Mouse (Mus musculus) megakaryocyte progenitor cell, adult 5-6 weeks (primary cell): Measurements from ENCODE around the gene Gabrg2. TPM values are rescaled to one million over a fixed set of nuclear protein-coding genes. Genes with fewer than 3 reads are reported as not detected.

ENCODE experiments used
- ATAC-seq: replicated peaks from 2 replicates; pipeline ENCODE4 v1.8.0; 2016; ENCODE audit warnings: mild to moderate bottlenecking, moderate TSS enrichment, inconsistent platforms; ENCODE audit not compliant: poor library complexity
- total RNA-seq, 2 experiments: library from RNA; stranded (forward) in 1 of 2; stranded (reverse) in 1 of 2; fragments of 157-497, 149-512 nt in 1 of 2; fragments of 200-1000 nt in 1 of 2; gene quantifications; 2 replicates each; pipeline versions ENCODE4 v1.2.3 to v1.2.4; 2015 to 2017

Gabrg2 gene
- total RNA-seq (2015) (not detected in 2 replicates), total RNA-seq (2017) (not detected in 2 replicates)

DNA sequence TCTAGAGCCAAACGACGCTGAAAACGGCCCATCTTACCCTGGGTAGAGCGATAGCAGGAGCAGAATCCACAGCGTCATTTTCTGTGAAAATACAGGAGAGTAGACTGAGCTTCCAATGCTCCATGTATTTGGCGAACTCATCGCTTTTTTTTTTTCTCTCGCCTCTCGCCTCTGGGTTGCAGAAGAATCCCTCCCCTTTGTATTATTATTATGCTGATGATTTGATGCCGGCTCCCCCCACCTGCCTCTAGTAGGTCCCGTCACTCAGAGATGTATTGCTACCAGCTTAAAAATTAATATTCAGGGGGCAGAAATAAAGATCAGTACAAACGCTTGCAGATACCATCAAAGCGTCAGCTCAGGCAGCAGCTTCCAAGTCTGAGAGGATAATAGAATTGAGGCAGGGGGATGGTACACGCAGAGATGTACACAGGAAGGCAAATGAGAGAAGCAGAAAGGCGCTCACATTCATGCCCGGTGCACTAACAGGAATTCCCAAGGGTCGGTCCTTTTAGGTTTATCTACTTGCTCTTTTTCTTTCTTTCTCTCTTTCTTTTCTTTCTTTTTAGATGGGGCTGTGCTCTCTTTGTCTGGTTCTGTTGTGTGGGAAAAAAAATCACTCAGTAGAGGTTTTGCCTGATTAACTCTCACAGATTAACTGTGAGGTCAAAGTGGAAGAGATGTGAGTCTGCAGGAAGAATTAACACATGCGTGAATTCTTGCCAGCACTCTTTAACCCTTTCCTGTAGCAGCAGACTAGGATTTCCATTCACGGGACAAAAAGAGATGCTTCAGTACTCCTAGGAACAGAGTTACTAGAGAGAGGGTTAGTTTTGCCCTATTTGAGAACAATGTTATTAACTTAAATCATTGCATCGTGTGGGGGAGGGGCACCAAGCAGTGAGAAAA, at the start of gene Gabrg2:
Gabrg2 (minus strand) TSS at position 668 of the 909 bp plus-strand sequence.
- no peak for ATAC-seq

DNA sequence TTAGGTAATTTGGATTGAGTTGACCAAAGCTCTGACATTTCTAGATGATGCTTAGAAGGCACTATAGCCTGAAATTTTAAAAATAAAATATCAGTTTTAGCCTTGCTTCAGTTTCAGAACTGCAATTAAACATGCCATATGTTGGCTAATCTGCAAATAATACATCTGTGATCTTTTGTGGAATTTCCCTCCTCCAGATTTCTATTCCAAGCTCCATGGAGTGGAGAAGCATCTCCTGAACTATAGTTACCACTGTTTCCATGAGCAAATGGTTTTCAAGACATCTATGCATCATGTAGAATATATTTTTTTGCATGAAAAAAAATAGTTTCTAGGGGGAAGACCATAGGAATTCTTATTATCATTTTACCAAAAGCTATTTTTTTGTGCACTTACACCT, 47.5 kb upstream of the Gabrg2 start:
- ATAC-seq = no peak

DNA sequence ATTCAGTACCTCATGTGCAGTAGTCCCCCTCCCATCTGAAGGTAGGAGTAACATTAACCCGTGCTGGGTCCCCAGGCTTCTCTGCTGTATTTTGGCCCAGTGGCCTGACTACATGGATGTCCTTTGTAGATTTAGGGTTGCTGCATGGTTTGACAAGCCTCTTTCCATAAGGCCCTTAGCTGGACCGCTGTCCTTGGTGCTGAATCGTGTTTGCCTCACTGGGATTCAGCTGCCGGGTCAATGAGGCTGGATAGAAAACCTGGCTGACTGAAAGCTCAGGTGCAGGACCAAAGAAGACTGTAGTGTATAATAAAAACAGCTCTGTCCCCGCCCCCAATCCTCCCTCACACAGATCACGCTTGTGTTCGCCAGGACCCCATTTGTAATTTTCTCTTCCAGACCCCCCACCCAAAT, 1.2 kb downstream of the Gabrg2 start:
- ATAC-seq = no peak; the same call in 1 of the 2 replicates

DNA sequence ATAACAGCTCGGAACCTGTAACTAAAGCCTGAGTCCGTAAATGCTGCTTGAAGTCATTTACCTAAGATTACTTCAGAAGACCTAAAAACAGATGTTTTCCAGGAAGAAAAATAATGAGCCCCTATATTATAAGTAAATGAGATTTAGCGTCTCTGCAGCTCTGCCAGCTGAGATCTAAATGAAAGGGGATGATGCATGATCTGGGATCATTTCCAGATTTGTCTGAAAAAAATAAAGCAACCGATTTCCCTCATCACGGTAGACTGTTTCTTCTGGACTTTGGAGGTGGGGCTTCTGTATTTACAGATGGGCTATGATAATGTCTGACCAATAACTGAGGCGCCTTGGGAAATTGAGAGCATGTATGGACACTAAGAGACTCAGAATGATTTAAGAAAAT, 20.5 kb downstream of the Gabrg2 start:
- ATAC-seq = no peak

DNA sequence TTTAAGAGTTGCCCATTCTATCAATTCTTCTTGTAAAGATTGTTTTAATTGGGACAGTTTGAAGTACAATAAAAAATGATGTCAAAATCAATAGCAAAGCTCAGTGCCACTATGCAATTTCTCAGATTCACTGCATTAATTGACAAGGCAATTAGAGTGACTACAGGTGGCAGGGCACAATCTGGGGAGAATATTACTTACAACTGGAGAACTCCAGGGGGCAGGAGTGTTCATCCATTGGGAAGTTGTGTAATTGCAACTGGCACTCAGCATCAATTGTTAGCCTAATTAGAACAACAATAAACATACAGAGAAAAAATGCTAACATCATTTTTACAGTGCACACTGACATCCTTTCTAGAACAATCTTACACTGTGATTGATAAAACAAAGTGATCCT, 32.1 kb downstream of the Gabrg2 start:
- ATAC-seq = no peak

DNA sequence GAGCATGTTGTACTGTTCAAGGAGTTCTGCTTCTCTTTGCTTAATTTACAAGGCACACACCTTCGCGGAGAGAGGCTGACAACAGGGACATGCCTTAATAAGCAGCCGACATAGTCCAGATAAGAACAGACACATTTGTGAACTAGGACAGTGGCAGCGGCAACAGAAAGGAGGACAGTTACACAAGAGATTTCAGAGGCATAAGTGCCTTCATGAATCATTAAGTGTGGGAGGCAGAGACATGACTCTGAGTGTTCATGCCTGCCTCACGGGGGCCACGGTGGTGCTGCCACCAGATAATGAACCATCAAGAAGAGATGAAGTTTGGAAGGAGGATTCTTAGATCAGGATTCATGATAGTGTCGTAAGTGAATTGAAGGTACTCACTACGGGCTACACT, 38.0 kb downstream of the Gabrg2 start:
- ATAC-seq = no peak

DNA sequence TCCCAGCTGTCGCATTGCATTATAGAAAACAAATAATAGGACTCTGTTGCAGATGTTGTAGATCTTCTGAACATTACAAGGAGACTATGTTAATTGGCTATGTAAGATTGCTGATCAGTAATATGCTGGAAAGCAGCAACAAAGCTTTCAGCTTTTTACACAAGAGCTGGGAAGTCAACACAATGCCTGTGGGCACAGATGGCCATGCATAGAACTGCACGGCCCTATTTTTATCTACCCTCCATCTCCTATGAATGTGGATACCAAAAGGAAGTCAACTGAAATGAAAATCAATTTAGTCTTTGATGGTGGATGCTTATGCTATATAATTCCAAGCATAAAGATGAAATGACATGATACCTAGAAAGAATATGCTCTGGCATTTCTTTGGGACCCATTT, 47.1 kb downstream of the Gabrg2 start:
- no peak for ATAC-seq

DNA sequence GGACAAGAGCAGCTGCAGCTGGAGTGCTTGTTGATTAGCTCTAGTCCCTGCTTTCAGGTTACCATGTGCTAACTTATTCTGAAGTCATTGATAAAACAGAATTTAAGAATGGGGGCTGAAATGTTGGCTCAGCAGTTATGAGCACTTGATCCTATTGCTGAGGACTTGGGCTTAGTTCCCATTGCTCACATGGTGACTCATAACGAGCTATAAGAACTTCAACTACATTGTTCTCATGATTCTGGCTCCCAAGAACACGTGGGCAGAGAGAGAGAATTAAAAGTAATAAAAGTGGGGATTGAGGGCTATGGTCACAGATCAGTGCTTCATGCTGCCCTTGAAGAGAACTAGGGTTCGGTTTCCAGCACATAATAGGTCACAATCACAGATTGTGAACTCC, 48.8 kb downstream of the Gabrg2 start:
- ATAC-seq = no peak

DNA sequence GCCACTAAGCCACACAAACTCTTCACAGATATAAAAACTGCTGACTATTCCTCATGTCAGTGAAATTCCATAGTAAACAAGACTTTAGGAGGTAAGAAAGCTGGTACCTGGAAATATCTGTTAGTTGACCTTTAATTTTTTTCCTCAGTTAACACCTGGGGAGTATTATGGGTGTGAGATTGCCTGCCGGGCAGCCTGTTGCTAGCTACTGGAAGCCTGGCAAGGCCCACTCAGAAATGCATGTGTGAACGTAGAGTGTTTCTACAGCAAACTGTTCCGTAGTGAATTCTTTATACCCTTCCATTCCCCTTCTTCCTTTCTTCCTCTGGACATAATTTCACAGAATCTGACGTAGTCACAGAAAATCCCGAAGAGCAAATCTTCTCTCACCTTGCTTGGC, 55.2 kb downstream of the Gabrg2 start:
- no peak for ATAC-seq

DNA sequence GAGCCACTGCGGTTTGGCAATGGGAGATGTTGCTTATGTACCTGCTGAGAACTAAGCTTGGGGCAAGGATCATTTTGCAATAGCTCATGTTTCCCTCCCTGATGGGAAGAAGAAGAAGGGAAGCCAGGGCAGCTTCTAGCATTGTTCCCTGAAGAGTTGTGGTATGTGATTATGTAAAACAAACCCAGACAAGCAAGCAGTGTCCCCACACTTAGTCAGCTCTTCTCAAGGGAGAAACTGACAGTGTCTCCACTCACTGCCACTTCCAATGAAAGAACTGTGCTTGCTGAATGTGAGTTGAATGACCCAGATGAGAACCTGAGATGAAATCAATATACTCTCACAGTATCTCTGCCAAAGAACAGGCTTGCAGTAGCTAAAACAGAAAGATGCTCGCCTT, 62.7 kb downstream of the Gabrg2 start:
- no peak for ATAC-seq

DNA sequence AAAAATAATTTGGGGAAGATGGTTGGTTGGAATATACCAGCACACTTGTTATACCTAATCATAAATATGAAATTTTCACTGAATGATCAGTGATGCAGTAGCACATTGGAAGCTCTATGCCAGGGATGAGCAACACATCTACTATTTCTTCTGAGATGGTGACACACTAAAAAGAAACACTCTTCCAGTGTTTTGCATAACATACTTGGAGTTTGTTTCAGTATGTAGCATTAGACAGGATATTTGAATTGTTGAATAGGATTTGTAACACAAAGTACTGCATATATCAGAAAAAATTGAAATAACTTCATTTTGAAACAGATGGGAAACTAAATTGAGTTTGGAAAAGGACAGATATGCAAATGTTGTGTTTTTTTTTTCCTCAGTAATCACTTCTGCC, 81.8 kb downstream of the Gabrg2 start:
- ATAC-seq = no peak

DNA sequence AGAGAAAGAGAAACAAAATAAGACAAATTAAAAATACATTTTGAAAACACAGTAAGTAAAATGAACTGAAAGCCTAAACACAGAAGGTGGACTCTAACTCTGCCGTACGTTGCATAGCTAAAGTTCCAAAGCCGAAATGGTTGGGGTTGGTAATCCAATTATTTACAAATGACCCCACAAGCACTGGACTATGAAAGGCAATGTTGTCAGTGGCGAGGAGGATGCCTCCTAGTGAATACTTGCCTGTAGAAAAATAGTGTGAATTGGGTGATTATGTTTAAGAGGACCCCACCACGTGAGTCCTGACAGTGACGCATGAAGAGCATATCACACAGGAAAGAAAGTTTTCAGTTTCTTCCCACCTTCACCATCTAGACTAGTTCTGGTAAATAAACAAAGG, 86.6 kb downstream of the Gabrg2 start:
- no peak for ATAC-seq

DNA sequence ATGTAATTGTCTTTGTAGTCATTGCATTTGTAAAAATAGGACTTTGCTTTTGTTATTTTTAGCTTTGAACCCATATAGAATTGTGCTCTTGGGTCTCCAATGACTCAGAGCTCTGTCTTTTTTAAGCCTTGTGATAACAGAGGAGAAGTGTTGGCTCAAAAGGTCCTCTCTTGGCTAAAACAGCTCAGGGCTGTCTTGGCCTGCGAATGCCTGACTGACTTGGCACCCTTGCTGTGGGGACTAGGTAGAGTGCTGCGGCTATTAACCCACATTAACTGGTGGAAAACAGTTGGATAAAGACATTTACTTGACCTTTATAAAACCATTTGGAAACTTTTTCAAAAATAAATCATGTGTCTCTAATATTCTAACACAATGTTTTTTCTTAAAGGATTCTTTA, 97.0 kb downstream of the Gabrg2 start:
- no peak for ATAC-seq

Other genes with a start within 250 kb of the Gabrg2 start
- not detected in 2 replicates for gene Gabra1, start 182.1 kb upstream of the Gabrg2 start, total RNA-seq (2015)
- gene Gabra1, start 182.1 kb upstream of the Gabrg2 start, total RNA-seq (2017) = not detected in 2 replicates